Mouse (Mus musculus) neural tube, embryonic 15.5 days (tissue): ENCODE results near the gene Mto1. TPM values are rescaled to one million over a fixed set of nuclear protein-coding genes. Genes with fewer than 3 reads are reported as not detected.

Experiments used
- ATAC-seq: fragments of 200-750 bp; cut with Nextera tagmentation; 2 replicates; pipeline ENCODE4 v1.8.0; 2017; ENCODE audit warnings: mild to moderate bottlenecking, moderate TSS enrichment, moderate library complexity; ENCODE audit not compliant: low FRiP score
- H3K27ac ChIP-seq: fragments of 300-500 bp; sonication (generic); replicated peaks from 2 replicates; pipeline ENCODE4 v1.5.1; 2015; ENCODE audit warnings: mild to moderate bottlenecking, inconsistent platforms
- H3K27me3 ChIP-seq: fragments of 300-500 bp; sonication (generic); replicated peaks from 2 replicates; pipeline ENCODE4 v1.6.1; 2015; ENCODE audit warnings: inconsistent platforms
- H3K36me3 ChIP-seq: fragments of 300-500 bp; sonication (generic); 2 replicates; pipeline ENCODE4 v1.6.1; 2015; ENCODE audit warnings: inconsistent platforms
- H3K4me1 ChIP-seq: fragments of 300-500 bp; sonication (generic); 2 replicates; pipeline ENCODE4 v1.6.1; 2015; ENCODE audit warnings: inconsistent platforms
- H3K4me2 ChIP-seq: fragments of 300-500 bp; sonication (generic); 2 replicates; pipeline ENCODE4 v1.6.1; 2015; ENCODE audit warnings: inconsistent platforms, mild to moderate bottlenecking, moderate library complexity
- H3K4me3 ChIP-seq: fragments of 300-500 bp; sonication (generic); replicated peaks from 2 replicates; pipeline ENCODE4 v1.5.1; 2015; ENCODE audit warnings: mild to moderate bottlenecking, inconsistent platforms
- H3K9ac ChIP-seq: fragments of 300-500 bp; sonication (generic); replicated peaks from 2 replicates; pipeline ENCODE4 v1.6.1; 2015; ENCODE audit warnings: mild to moderate bottlenecking, inconsistent platforms
- H3K9me3 ChIP-seq: fragments of 300-500 bp; sonication (generic); replicated peaks from 2 replicates; pipeline ENCODE4 v1.6.1; 2016; ENCODE audit warnings: inconsistent platforms
- WGBS: fragments of 180-500 bp; shearing (Covaris S2); methylation state at CpG from one replicate; pipeline ENCODE4 v1.1.7; 2015; ENCODE audit warnings: mixed read lengths; 5-methylcytosine and 5-hydroxymethylcytosine counted together
- polyA plus RNA-seq: library from polyadenylated mRNA; unstranded; fragments of >200 nt; fragmentation: Nextera tagmentation; extraction: Ambion mirVana; gene quantifications from 2 replicates; pipeline ENCODE4 v1.2.1, GENCODE M21; 2015

The Mto1 gene
- polyA plus RNA-seq, 1 experiment from 2014 or later = 30.0 TPM

- peaks cover 64% of the 10 kb centered on the region for H3K27me3 ChIP-seq
- no peaks in the 10 kb centered on the region for H3K36me3 ChIP-seq
- no peak within 1 kb of the TSS for H3K27ac ChIP-seq
- ATAC-seq = peak; percentile 53
- no peaks in the 10 kb centered on the region for H3K9me3 ChIP-seq
- WGBS = under 1% methylated on average over 77 of the region's 81 CpGs
- peaks cover 11% of the 10 kb centered on the region for H3K4me1 ChIP-seq
- peak within 1 kb of the TSS; percentile 37 for H3K9ac ChIP-seq
- peak within 1 kb of the TSS; percentile 82 for H3K4me2 ChIP-seq
- H3K4me3 ChIP-seq = peak within 1 kb of the TSS; percentile 45
These were observed 5.2 kb upstream of the Mto1 start, which contains the start of gene Cgas for GRCm38 (mm10) chr9:78442579-78443392. Cgas (minus strand) TSS chr9:78443237.

DNA sequence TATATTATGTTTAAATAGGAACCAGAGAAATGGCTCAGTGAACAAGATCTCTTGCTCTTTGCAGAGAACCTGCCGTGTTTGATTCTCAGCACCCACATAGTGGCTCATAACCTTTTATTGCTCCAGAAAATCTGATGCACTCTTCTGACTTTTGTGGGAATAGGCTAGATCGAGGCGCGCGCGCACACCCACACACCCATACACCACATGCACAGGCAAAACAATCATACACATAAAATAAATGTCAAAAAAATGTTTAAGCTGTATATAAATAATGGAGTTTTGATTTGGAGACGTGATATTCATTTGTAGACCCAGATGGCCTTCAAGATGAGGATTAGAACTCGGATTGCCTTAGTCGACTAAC lies 419 bp upstream of the Mto1 start:
- peak; percentile 35 for ATAC-seq
- 30% methylated on average over 9 of the region's 9 CpGs for WGBS
- H3K9me3 ChIP-seq = no peaks in the 10 kb centered on the region
- H3K4me3 ChIP-seq = peak overlapping the region; percentile 79
- H3K9ac ChIP-seq = peak overlapping the region; percentile 86
- peaks cover 15% of the 10 kb centered on the region for H3K36me3 ChIP-seq
- H3K27me3 ChIP-seq = peaks cover 36% of the 10 kb centered on the region
- H3K27ac ChIP-seq = 0 out of 2 replicates have a peak overlapping the region, but pooled peaks have one; percentile 95
- H3K4me1 ChIP-seq = peaks cover 18% of the 10 kb centered on the region
- H3K4me2 ChIP-seq = peak overlapping the region; percentile 64

DNA sequence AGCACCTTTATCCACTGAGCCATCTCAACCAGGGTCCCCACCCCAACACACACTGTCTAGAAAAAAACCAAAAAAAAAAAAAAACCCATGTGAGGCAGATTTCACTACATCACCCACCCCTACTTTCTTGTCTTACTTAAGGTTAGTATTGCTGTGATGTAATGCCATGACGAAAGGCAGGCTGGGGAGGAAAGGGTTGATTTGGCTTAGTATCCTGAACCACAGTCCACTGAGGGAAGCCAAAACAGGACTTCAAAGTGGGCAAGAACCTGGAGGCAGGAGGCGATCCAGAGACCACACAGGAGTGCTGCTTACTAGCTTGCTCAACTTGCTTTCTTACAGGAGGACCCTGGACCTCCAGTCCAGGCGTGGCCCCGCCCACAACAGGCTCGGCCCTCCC lies 2.4 kb downstream of the Mto1 start:
- H3K27ac ChIP-seq = no peak overlapping the region
- ATAC-seq = no peak
- H3K4me2 ChIP-seq = no peak overlapping the region
- peaks cover 34% of the 10 kb centered on the region for H3K36me3 ChIP-seq
- peaks cover 11% of the 10 kb centered on the region for H3K4me1 ChIP-seq
- H3K9me3 ChIP-seq = no peaks in the 10 kb centered on the region
- no peak overlapping the region for H3K4me3 ChIP-seq
- no peak overlapping the region for H3K9ac ChIP-seq
- WGBS = 78% methylated on average over 5 of the region's 5 CpGs
- peaks cover 14% of the 10 kb centered on the region for H3K27me3 ChIP-seq

- peaks cover 5% of the 10 kb centered on the region for H3K27me3 ChIP-seq
- H3K27ac ChIP-seq = no peak overlapping the region
- WGBS = 85% methylated on average over 4 of the region's 4 CpGs
- H3K9me3 ChIP-seq = no peaks in the 10 kb centered on the region
- H3K4me1 ChIP-seq = peaks cover 11% of the 10 kb centered on the region
- peaks cover 34% of the 10 kb centered on the region for H3K36me3 ChIP-seq
- no peak overlapping the region for H3K4me2 ChIP-seq
- no peak overlapping the region for H3K4me3 ChIP-seq
- ATAC-seq = no peak
- H3K9ac ChIP-seq = no peak overlapping the region
These were observed 3.4 kb downstream of the Mto1 start for GRCm38 (mm10) chr9:78451382-78451781.

- Histone ChIP-seq H3K4me3 (no peak overlapping the region), H3K4me1 (no peaks in the 10 kb centered on the region), H3K27me3 (no peaks in the 10 kb centered on the region), H3K4me2 (no peak overlapping the region), H3K36me3 (peaks cover 57% of the 10 kb centered on the region), H3K9ac (no peak overlapping the region), H3K9me3 (no peaks in the 10 kb centered on the region), H3K27ac (no peak overlapping the region)
- ATAC-seq = no peak
- WGBS = 87% methylated on average over 8 of the region's 8 CpGs
These were observed 9.0 kb downstream of the Mto1 start for GRCm38 (mm10) chr9:78457026-78457425.

GRCm38 (mm10) chr9:78463337-78463736 lies 15.3 kb downstream of the Mto1 start:
- WGBS = 97% methylated on average over 4 of the region's 4 CpGs
- no peaks in the 10 kb centered on the region for H3K27me3 ChIP-seq
- no peak overlapping the region for H3K4me3 ChIP-seq
- H3K4me2 ChIP-seq = no peak overlapping the region
- no peak for ATAC-seq
- H3K9ac ChIP-seq = no peak overlapping the region
- H3K4me1 ChIP-seq = no peaks in the 10 kb centered on the region
- peaks cover 65% of the 10 kb centered on the region for H3K36me3 ChIP-seq
- no peak overlapping the region for H3K27ac ChIP-seq
- H3K9me3 ChIP-seq = no peaks in the 10 kb centered on the region

- Histone ChIP-seq H3K27ac (no peak overlapping the region), H3K9me3 (no peaks in the 10 kb centered on the region), H3K9ac (no peak overlapping the region), H3K27me3 (no peaks in the 10 kb centered on the region), H3K4me2 (no peak overlapping the region), H3K4me3 (no peak overlapping the region), H3K4me1 (no peaks in the 10 kb centered on the region), H3K36me3 (peaks cover 66% of the 10 kb centered on the region)
- no peak for ATAC-seq
- 93% methylated on average over 3 of the region's 3 CpGs for WGBS
These were observed 17.7 kb downstream of the Mto1 start for GRCm38 (mm10) chr9:78465725-78466124.

- H3K4me3 ChIP-seq = no peak overlapping the region
- ATAC-seq = no peak
- H3K9ac ChIP-seq = no peak overlapping the region
- H3K27me3 ChIP-seq = no peaks in the 10 kb centered on the region
- no peak overlapping the region for H3K4me2 ChIP-seq
- 63% methylated on average over 8 of the region's 8 CpGs for WGBS
- peaks cover 58% of the 10 kb centered on the region for H3K36me3 ChIP-seq
- H3K27ac ChIP-seq = no peak overlapping the region
- peaks cover 17% of the 10 kb centered on the region for H3K4me1 ChIP-seq
- H3K9me3 ChIP-seq = no peaks in the 10 kb centered on the region
These were observed 25.6 kb downstream of the Mto1 start for GRCm38 (mm10) chr9:78473588-78473987.

- ATAC-seq = no peak
- Histone ChIP-seq H3K9me3 (no peaks in the 10 kb centered on the region), H3K36me3 (peaks cover 55% of the 10 kb centered on the region), H3K4me1 (peaks cover 23% of the 10 kb centered on the region), H3K4me2 (no peak overlapping the region), H3K9ac (no peak overlapping the region), H3K4me3 (no peak overlapping the region), H3K27me3 (no peaks in the 10 kb centered on the region), H3K27ac (no peak overlapping the region)
- WGBS = 85% methylated on average over 2 of the region's 2 CpGs
These were observed 26.3 kb downstream of the Mto1 start for GRCm38 (mm10) chr9:78474270-78474669.

- Histone ChIP-seq H3K4me1 (peaks cover 28% of the 10 kb centered on the region), H3K4me2 (no peak overlapping the region), H3K27ac (no peak overlapping the region), H3K9ac (no peak overlapping the region), H3K27me3 (no peaks in the 10 kb centered on the region), H3K9me3 (no peaks in the 10 kb centered on the region), H3K36me3 (peaks cover 58% of the 10 kb centered on the region), H3K4me3 (no peak overlapping the region)
- 89% methylated on average over 5 of the region's 5 CpGs for WGBS
- no peak for ATAC-seq
These were observed 26.9 kb downstream of the Mto1 start for GRCm38 (mm10) chr9:78474771-78475382.

- no peak overlapping the region for H3K4me3 ChIP-seq
- ATAC-seq = no peak
- H3K27ac ChIP-seq = no peak overlapping the region
- H3K9me3 ChIP-seq = no peaks in the 10 kb centered on the region
- peaks cover 55% of the 10 kb centered on the region for H3K36me3 ChIP-seq
- H3K4me2 ChIP-seq = no peak overlapping the region
- no peaks in the 10 kb centered on the region for H3K27me3 ChIP-seq
- H3K9ac ChIP-seq = no peak overlapping the region
- H3K4me1 ChIP-seq = peaks cover 31% of the 10 kb centered on the region
- 97% methylated on average over 2 of the region's 2 CpGs for WGBS
These were observed 27.4 kb downstream of the Mto1 start for GRCm38 (mm10) chr9:78475383-78475780.

DNA sequence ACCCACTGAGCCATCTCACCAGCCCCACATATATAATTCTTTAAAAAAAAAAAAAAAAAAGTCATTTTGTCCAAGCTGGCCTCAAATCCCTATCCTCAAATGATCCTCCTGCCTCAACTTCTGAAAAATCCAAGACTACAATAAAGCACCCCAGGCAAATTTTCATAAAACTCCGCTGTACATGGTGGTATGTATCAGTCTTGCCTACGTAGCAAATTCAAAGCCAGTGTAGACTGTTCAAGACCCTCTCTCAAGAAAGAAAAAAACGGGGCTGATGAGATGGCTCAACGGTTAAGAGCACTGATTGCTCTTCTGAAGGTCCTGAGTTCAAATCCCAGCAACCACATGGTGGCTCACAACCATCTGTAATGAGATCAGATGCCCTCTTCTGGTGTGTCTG lies 27.9 kb downstream of the Mto1 start:
- Histone ChIP-seq H3K4me3 (no peak overlapping the region), H3K27me3 (no peaks in the 10 kb centered on the region), H3K9ac (no peak overlapping the region), H3K4me1 (peaks cover 31% of the 10 kb centered on the region), H3K36me3 (peaks cover 50% of the 10 kb centered on the region), H3K9me3 (no peaks in the 10 kb centered on the region), H3K4me2 (no peak overlapping the region), H3K27ac (no peak overlapping the region)
- WGBS = 86% methylated on average over 4 of the region's 4 CpGs
- ATAC-seq = no peak
